Mouse (Mus musculus) forebrain, embryonic 16.5 days (tissue): Measurements from ENCODE around the gene Rab3gap2. TPM values are rescaled to one million over a fixed set of nuclear protein-coding genes. Genes with fewer than 3 reads are reported as not detected.

ENCODE experiments used
- ATAC-seq: fragments of 200-750 bp; cut with Nextera tagmentation; 2 replicates; pipeline ENCODE4 v1.8.0; 2017; ENCODE audit warnings: mild to moderate bottlenecking, moderate library complexity
- H3K27ac ChIP-seq: fragments of 300-500 bp; sonication (generic); 2 replicates; pipeline ENCODE4 v1.5.1; 2014; ENCODE audit warnings: low read length, control low read depth
- H3K27me3 ChIP-seq: fragments of 300-500 bp; sonication (generic); replicated peaks from 2 replicates; pipeline ENCODE4 v1.6.1; 2014; ENCODE audit warnings: low read length; ENCODE audit not compliant: control insufficient read depth, insufficient read depth
- H3K36me3 ChIP-seq: fragments of 300-500 bp; sonication (generic); 2 replicates; pipeline ENCODE4 v1.6.1; 2014; ENCODE audit not compliant: control insufficient read depth, insufficient read depth
- H3K4me1 ChIP-seq: fragments of 300-500 bp; sonication (generic); replicated peaks from 2 replicates; pipeline ENCODE4 v1.6.1; 2014; ENCODE audit warnings: low read length; ENCODE audit not compliant: control insufficient read depth, insufficient read depth
- H3K4me2 ChIP-seq: fragments of 300-500 bp; sonication (generic); 2 replicates; pipeline ENCODE4 v1.6.1; 2014; ENCODE audit warnings: mild to moderate bottlenecking, low read length, control low read depth
- H3K4me3 ChIP-seq: fragments of 300-500 bp; sonication (generic); replicated peaks from 2 replicates; pipeline ENCODE4 v1.5.1; 2014; ENCODE audit warnings: mild to moderate bottlenecking, low read length, control low read depth
- H3K9ac ChIP-seq: fragments of 300-500 bp; sonication (generic); replicated peaks from 2 replicates; pipeline ENCODE4 v1.6.1; 2014; ENCODE audit warnings: low read depth, low read length, control low read depth
- H3K9me3 ChIP-seq: fragments of 300-500 bp; sonication (generic); 2 replicates; pipeline ENCODE4 v1.6.1; 2016; ENCODE audit warnings: low read length; ENCODE audit not compliant: control insufficient read depth
- WGBS: fragments of 180-500 bp; shearing (Covaris S2); extraction: QIAGEN DNeasy Blood & Tissue Kit; methylation state at CpG from one replicate; pipeline ENCODE4 v1.1.7; 2014; 5-methylcytosine and 5-hydroxymethylcytosine counted together
- polyA plus RNA-seq: library from polyadenylated mRNA; unstranded; fragments of >200 nt; fragmentation: Nextera tagmentation; extraction: Ambion mirVana; gene quantifications from 2 replicates; pipeline ENCODE4 v1.2.1, GENCODE M21; 2015

The Rab3gap2 gene
- polyA plus RNA-seq, 1 experiment from 2014 or later: 30.2 TPM

GRCm38 (mm10) chr1:185270403-185271097 lies 66.6 kb downstream of the Rab3gap2 start:
- H3K4me1 ChIP-seq: no peaks in the 10 kb centered on the region
- no peak overlapping the region for H3K9ac ChIP-seq
- no peak overlapping the region for H3K4me2 ChIP-seq
- no peak overlapping the region for H3K4me3 ChIP-seq
- no peak overlapping the region for H3K27ac ChIP-seq
- ATAC-seq: no peak
- 94% methylated on average over 8 of the region's 8 CpGs for WGBS
- H3K36me3 ChIP-seq: peaks cover 34% of the 10 kb centered on the region
- H3K9me3 ChIP-seq: no peaks in the 10 kb centered on the region
- H3K27me3 ChIP-seq: no peaks in the 10 kb centered on the region

- Histone ChIP-seq H3K27me3 (no peaks in the 10 kb centered on the region), H3K4me3 (no peak overlapping the region), H3K9ac (no peak overlapping the region), H3K4me1 (no peaks in the 10 kb centered on the region), H3K36me3 (peaks cover 40% of the 10 kb centered on the region), H3K9me3 (no peaks in the 10 kb centered on the region), H3K4me2 (no peak overlapping the region), H3K27ac (no peak overlapping the region)
- no peak for ATAC-seq
- 92% methylated on average over 9 of the region's 9 CpGs for whole genome bisulfite sequencing
These were observed 67.5 kb downstream of the Rab3gap2 start for GRCm38 (mm10) chr1:185271373-185271772.

GRCm38 (mm10) chr1:185274819-185275545 lies 71.1 kb downstream of the Rab3gap2 start:
- H3K36me3 ChIP-seq: peaks cover 38% of the 10 kb centered on the region
- WGBS: 90% methylated on average over 5 of the region's 5 CpGs
- H3K9ac ChIP-seq: no peak overlapping the region
- no peak for ATAC-seq
- H3K9me3 ChIP-seq: no peaks in the 10 kb centered on the region
- no peak overlapping the region for H3K27ac ChIP-seq
- no peaks in the 10 kb centered on the region for H3K27me3 ChIP-seq
- H3K4me2 ChIP-seq: no peak overlapping the region
- no peak overlapping the region for H3K4me3 ChIP-seq
- H3K4me1 ChIP-seq: no peaks in the 10 kb centered on the region

GRCm38 (mm10) chr1:185275976-185276375 lies 72.1 kb downstream of the Rab3gap2 start:
- Histone ChIP-seq H3K9ac (no peak overlapping the region), H3K27ac (no peak overlapping the region), H3K9me3 (no peaks in the 10 kb centered on the region), H3K4me2 (no peak overlapping the region), H3K27me3 (no peaks in the 10 kb centered on the region), H3K36me3 (peaks cover 43% of the 10 kb centered on the region), H3K4me1 (no peaks in the 10 kb centered on the region), H3K4me3 (no peak overlapping the region)
- no peak for ATAC-seq
- WGBS: 94% methylated on average over 7 of the region's 7 CpGs

- 97% methylated on average over 11 of the region's 11 CpGs for WGBS
- H3K36me3 ChIP-seq: peaks cover 41% of the 10 kb centered on the region
These were observed 73.1 kb downstream of the Rab3gap2 start for GRCm38 (mm10) chr1:185277022-185277421.

GRCm38 (mm10) chr1:185279288-185279687 lies 75.4 kb downstream of the Rab3gap2 start:
- H3K4me2 ChIP-seq: no peak overlapping the region
- H3K27me3 ChIP-seq: no peaks in the 10 kb centered on the region
- no peak overlapping the region for H3K9ac ChIP-seq
- whole genome bisulfite sequencing: 87% methylated on average over 9 of the region's 9 CpGs
- no peaks in the 10 kb centered on the region for H3K9me3 ChIP-seq
- H3K27ac ChIP-seq: no peak overlapping the region
- 0 out of 2 replicates have a peak, but pooled peaks cover 2% of the 10 kb centered on the region for H3K4me1 ChIP-seq
- ATAC-seq: no peak
- peaks cover 40% of the 10 kb centered on the region for H3K36me3 ChIP-seq
- H3K4me3 ChIP-seq: no peak overlapping the region

More at GRCm38 (mm10) chr1:185277022-185277421, 73.1 kb downstream of the Rab3gap2 start:
- no peaks in the 10 kb centered on the region for H3K9me3 ChIP-seq
- ATAC-seq: no peak
- no peak overlapping the region for H3K27ac ChIP-seq
- no peak overlapping the region for H3K4me2 ChIP-seq
- no peaks in the 10 kb centered on the region for H3K27me3 ChIP-seq
- no peaks in the 10 kb centered on the region for H3K4me1 ChIP-seq
- H3K9ac ChIP-seq: no peak overlapping the region
- no peak overlapping the region for H3K4me3 ChIP-seq

GRCm38 (mm10) chr1:185280616-185281015 lies 76.7 kb downstream of the Rab3gap2 start:
- no peak overlapping the region for H3K9ac ChIP-seq
- H3K9me3 ChIP-seq: no peaks in the 10 kb centered on the region
- H3K4me1 ChIP-seq: peaks cover 11% of the 10 kb centered on the region
- no peak overlapping the region for H3K27ac ChIP-seq
- 92% methylated on average over 4 of the region's 4 CpGs for WGBS
- ATAC-seq: no peak
- H3K4me2 ChIP-seq: no peak overlapping the region
- H3K4me3 ChIP-seq: no peak overlapping the region
- H3K27me3 ChIP-seq: no peaks in the 10 kb centered on the region
- peaks cover 40% of the 10 kb centered on the region for H3K36me3 ChIP-seq

GRCm38 (mm10) chr1:185282846-185283245 lies 78.9 kb downstream of the Rab3gap2 start:
- no peak overlapping the region for H3K27ac ChIP-seq
- 87% methylated on average over 11 of the region's 11 CpGs for WGBS
- no peaks in the 10 kb centered on the region for H3K9me3 ChIP-seq
- H3K9ac ChIP-seq: no peak overlapping the region
- no peak overlapping the region for H3K4me3 ChIP-seq
- H3K36me3 ChIP-seq: peaks cover 38% of the 10 kb centered on the region
- peaks cover 11% of the 10 kb centered on the region for H3K4me1 ChIP-seq
- no peak overlapping the region for H3K4me2 ChIP-seq
- no peak for ATAC-seq
- no peaks in the 10 kb centered on the region for H3K27me3 ChIP-seq

GRCm38 (mm10) chr1:185283247-185283646 lies 79.3 kb downstream of the Rab3gap2 start:
- Histone ChIP-seq H3K27ac (no peak overlapping the region), H3K4me1 (peaks cover 11% of the 10 kb centered on the region), H3K4me3 (no peak overlapping the region), H3K27me3 (no peaks in the 10 kb centered on the region), H3K4me2 (no peak overlapping the region), H3K9me3 (no peaks in the 10 kb centered on the region), H3K9ac (no peak overlapping the region), H3K36me3 (peaks cover 37% of the 10 kb centered on the region)
- 92% methylated on average over 15 of the region's 15 CpGs for WGBS
- ATAC-seq: no peak
